Mouse (Mus musculus): ENCODE measurements around the gene Sufu. TPM values are rescaled to one million over a fixed set of nuclear protein-coding genes. Genes with fewer than 3 reads are reported as not detected.

Sufu gene
- polyA plus RNA-seq, 2 experiments, result 30.6 to 35.5 TPM

DNA sequence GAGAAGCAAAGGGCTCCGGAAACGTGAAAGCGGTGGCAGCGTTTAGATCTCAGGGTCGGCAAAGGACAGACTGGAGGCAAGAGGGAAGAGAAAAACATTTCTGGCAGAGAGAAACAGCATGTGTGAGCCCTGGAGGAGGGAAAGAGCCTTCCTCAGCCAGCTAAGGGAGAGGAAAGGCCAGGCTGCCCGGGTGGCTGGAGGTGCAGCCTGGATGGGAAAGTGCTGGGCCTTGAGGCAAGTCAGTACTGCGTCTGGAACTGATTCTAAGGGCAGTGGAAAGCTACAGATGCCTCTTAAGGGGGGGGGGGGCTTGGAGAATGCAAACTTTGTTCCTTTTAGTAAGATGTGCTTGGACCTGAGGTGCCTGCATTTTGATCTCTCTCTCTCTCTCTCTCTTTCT is 37.0 kb downstream of the Sufu start:
- Histone ChIP-seq H3K4me1 (ENCODE audit: control insufficient read depth, insufficient read depth, low read length) (no peaks in the 10 kb centered on the region), H3K27me3 (ENCODE audit: control insufficient read depth, insufficient read depth, low read length) (no peaks in the 10 kb centered on the region), H3K9me3 (ENCODE audit: control insufficient read depth, low read length) (no peaks in the 10 kb centered on the region), H3K36me3 (ENCODE audit: control insufficient read depth, insufficient read depth, low read length) (no peaks in the 10 kb centered on the region; the same call in none of the 2 replicates), H3K27ac (replicated peaks; ENCODE audit: low read depth, low read length) (no peak overlapping the region), H3K4me3 (replicated peaks; ENCODE audit: low read length) (no peak overlapping the region), H3K9ac (ENCODE audit: low read depth, low read length, severe bottlenecking) (no peak overlapping the region), H3K4me2 (replicated peaks; ENCODE audit: low read depth, low read length, severe bottlenecking) (no peak overlapping the region)
- TF ChIP-seq POLR2A (IDR thresholded peaks at IDR 0.05; ENCODE audit: borderline replicate concordance, extremely low read depth, insufficient read depth, insufficient read length), result no peak
- WGBS, result 54% methylated on average over 7 of the region's 7 CpGs
- DNase-seq (ENCODE audit: low spot score), result no peak
- no peak for ATAC-seq (ENCODE audit: low FRiP score, low read depth)

DNA sequence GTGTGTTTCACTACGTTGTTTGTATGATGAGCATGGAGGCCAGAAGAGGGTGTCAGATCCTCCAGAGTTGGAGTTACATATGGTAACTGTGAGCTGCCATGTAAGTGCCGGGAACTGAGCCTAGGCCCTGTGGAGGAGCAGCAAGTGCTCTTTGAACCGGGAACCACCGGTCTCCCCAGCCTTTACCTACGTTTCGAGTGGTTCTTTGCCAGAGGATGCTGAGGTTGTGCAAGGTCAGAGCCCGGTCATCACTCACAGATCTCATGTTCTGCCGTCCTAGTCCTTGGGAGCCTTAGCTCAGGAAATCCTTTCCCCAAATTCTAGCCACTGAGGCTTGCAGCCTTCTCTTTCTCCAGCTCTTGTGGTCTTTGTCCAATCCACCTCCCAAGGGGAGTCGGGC is 37.5 kb downstream of the Sufu start:
- Histone ChIP-seq H3K27ac (replicated peaks; ENCODE audit: low read depth, low read length) (no peak overlapping the region), H3K4me3 (replicated peaks; ENCODE audit: low read length) (no peak overlapping the region), H3K9me3 (ENCODE audit: control insufficient read depth, low read length) (no peaks in the 10 kb centered on the region), H3K9ac (ENCODE audit: low read depth, low read length, severe bottlenecking) (no peak overlapping the region), H3K27me3 (ENCODE audit: control insufficient read depth, insufficient read depth, low read length) (no peaks in the 10 kb centered on the region), H3K4me1 (ENCODE audit: control insufficient read depth, insufficient read depth, low read length) (no peaks in the 10 kb centered on the region), H3K36me3 (ENCODE audit: control insufficient read depth, insufficient read depth, low read length) (no peaks in the 10 kb centered on the region; the same call in none of the 2 replicates), H3K4me2 (replicated peaks; ENCODE audit: low read depth, low read length, severe bottlenecking) (no peak overlapping the region)
- TF ChIP-seq POLR2A (IDR thresholded peaks at IDR 0.05; ENCODE audit: borderline replicate concordance, extremely low read depth, insufficient read depth, insufficient read length), result no peak
- ATAC-seq (ENCODE audit: low FRiP score, low read depth) (no peak), DNase-seq (ENCODE audit: low spot score) (no peak)
- 65% methylated on average over 9 of the region's 9 CpGs for WGBS

GRCm38 (mm10) chr19:46434591-46434990 is 37.9 kb downstream of the Sufu start:
- 85% methylated on average over 9 of the region's 9 CpGs for WGBS
- H3K27me3 ChIP-seq (ENCODE audit: control insufficient read depth, insufficient read depth, low read length), result no peaks in the 10 kb centered on the region

DNA sequence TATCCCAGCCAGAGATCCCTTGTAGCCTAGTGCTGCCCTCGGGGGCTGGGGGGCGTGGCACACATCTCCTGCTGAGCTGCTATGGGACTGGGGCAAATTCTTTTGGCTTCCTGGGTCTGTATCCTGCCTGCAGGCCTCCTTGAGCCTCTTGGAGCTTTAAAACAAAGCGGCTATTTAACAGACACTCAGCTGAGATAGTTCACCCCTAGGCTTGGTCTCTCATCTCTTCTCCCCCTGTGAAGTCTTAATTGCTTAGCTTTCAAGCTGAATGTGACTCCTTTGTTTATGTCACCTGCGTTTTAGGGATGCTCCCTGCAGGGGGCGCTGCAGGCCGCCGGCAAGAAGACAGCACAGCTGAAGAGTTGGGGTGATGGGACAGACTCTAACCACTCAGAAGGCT is 38.8 kb downstream of the Sufu start:
- H3K27ac ChIP-seq (replicated peaks; ENCODE audit: low read depth, low read length), result no peak overlapping the region
- H3K4me2 ChIP-seq (replicated peaks; ENCODE audit: low read depth, low read length, severe bottlenecking), result no peak overlapping the region
- no peaks in the 10 kb centered on the region for H3K9me3 ChIP-seq (ENCODE audit: control insufficient read depth, low read length)
- no peak overlapping the region for H3K4me3 ChIP-seq (replicated peaks; ENCODE audit: low read length)
- DNase-seq (ENCODE audit: low spot score), result no peak
- H3K9ac ChIP-seq (ENCODE audit: low read depth, low read length, severe bottlenecking), result no peak overlapping the region
- no peak for ATAC-seq (ENCODE audit: low FRiP score, low read depth)
- H3K27me3 ChIP-seq (ENCODE audit: control insufficient read depth, insufficient read depth, low read length), result no peaks in the 10 kb centered on the region
- no peaks in the 10 kb centered on the region; the same call in none of the 2 replicates for H3K36me3 ChIP-seq (ENCODE audit: control insufficient read depth, insufficient read depth, low read length)
- 13% methylated on average over 7 of the region's 7 CpGs for WGBS
- no peak for TF ChIP-seq POLR2A (IDR thresholded peaks at IDR 0.05; ENCODE audit: borderline replicate concordance, extremely low read depth, insufficient read depth, insufficient read length)
- no peaks in the 10 kb centered on the region for H3K4me1 ChIP-seq (ENCODE audit: control insufficient read depth, insufficient read depth, low read length)

More at GRCm38 (mm10) chr19:46434591-46434990, 37.9 kb downstream of the Sufu start:
- no peaks in the 10 kb centered on the region; the same call in none of the 2 replicates for H3K36me3 ChIP-seq (ENCODE audit: control insufficient read depth, insufficient read depth, low read length)
- ATAC-seq (ENCODE audit: low FRiP score, low read depth), result no peak
- H3K27ac ChIP-seq (replicated peaks; ENCODE audit: low read depth, low read length), result no peak overlapping the region
- H3K4me2 ChIP-seq (replicated peaks; ENCODE audit: low read depth, low read length, severe bottlenecking), result no peak overlapping the region
- H3K9ac ChIP-seq (ENCODE audit: low read depth, low read length, severe bottlenecking), result no peak overlapping the region
- H3K4me3 ChIP-seq (replicated peaks; ENCODE audit: low read length), result no peak overlapping the region
- no peaks in the 10 kb centered on the region for H3K4me1 ChIP-seq (ENCODE audit: control insufficient read depth, insufficient read depth, low read length)
- no peak for TF ChIP-seq POLR2A (IDR thresholded peaks at IDR 0.05; ENCODE audit: borderline replicate concordance, extremely low read depth, insufficient read depth, insufficient read length)
- H3K9me3 ChIP-seq (ENCODE audit: control insufficient read depth, low read length), result no peaks in the 10 kb centered on the region
- no peak for DNase-seq (ENCODE audit: low spot score)

DNA sequence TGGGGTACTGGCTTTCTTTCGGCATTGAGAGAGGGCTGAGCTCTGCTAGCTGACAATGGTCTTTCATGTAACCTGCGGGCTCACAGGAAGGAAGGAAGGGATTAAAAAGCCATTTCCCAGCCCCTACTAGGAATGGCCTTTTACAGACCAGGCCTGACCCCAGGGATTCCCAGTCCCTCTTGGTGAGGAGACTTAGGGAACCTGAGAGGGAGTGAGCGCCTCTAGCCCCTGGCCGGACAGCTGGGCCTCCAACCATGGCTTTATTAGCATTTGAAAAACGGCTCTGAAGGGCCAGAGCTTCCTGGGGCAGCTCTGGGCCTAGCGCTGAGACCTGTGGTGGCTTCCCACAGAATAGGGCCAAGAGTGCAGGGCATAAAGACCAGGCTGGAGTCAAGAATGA is 46.8 kb downstream of the Sufu start:
- no peaks in the 10 kb centered on the region for H3K9me3 ChIP-seq (ENCODE audit: control insufficient read depth, low read length)
- H3K36me3 ChIP-seq (ENCODE audit: control insufficient read depth, insufficient read depth, low read length), result no peaks in the 10 kb centered on the region; the same call in 1 of the 2 replicates
- ATAC-seq (ENCODE audit: low FRiP score, low read depth) (no peak), DNase-seq (ENCODE audit: low spot score) (no peak)
- no peak for TF ChIP-seq POLR2A (IDR thresholded peaks at IDR 0.05; ENCODE audit: borderline replicate concordance, extremely low read depth, insufficient read depth, insufficient read length)
- H3K27me3 ChIP-seq (ENCODE audit: control insufficient read depth, insufficient read depth, low read length), result no peaks in the 10 kb centered on the region
- H3K4me3 ChIP-seq (replicated peaks; ENCODE audit: low read length), result no peak overlapping the region
- peaks cover 20% of the 10 kb centered on the region for H3K4me1 ChIP-seq (ENCODE audit: control insufficient read depth, insufficient read depth, low read length)
- H3K9ac ChIP-seq (ENCODE audit: low read depth, low read length, severe bottlenecking), result no peak overlapping the region
- no peak overlapping the region for H3K4me2 ChIP-seq (replicated peaks; ENCODE audit: low read depth, low read length, severe bottlenecking)
- WGBS, result 27% methylated on average over 6 of the region's 6 CpGs
- H3K27ac ChIP-seq (replicated peaks; ENCODE audit: low read depth, low read length), result peak overlapping the region; percentile 65

DNA sequence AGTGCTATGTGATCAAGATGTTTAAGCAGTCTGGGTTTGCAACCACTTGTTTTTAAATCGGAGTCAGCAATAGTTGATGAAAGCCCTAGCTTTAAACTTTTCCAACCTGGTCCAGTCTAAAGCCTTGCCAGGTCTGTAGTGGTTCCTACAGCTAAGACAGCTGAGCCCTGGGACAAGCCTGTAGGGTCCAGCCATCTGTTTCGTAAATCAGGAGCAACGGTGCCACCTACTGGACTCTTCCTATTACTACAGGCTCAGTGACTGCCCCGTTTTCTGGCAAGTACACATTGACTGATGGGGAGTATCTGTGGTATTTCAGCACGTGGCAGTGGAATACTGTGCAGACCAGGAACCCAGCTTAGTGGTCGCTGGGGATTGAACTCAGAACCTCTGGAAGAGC is 47.5 kb downstream of the Sufu start:
- peak; percentile 91 for DNase-seq (ENCODE audit: low spot score)

More for the DNA sequence above, 47.5 kb downstream of the Sufu start:
- no peak overlapping the region for H3K4me2 ChIP-seq (replicated peaks; ENCODE audit: low read depth, low read length, severe bottlenecking)
- no peaks in the 10 kb centered on the region for H3K36me3 ChIP-seq (ENCODE audit: control insufficient read depth, insufficient read depth, low read length)
- no peaks in the 10 kb centered on the region for H3K27me3 ChIP-seq (ENCODE audit: control insufficient read depth, insufficient read depth, low read length)
- peak; percentile 76 for ATAC-seq (ENCODE audit: low FRiP score, low read depth)
- peaks cover 23% of the 10 kb centered on the region for H3K4me1 ChIP-seq (ENCODE audit: control insufficient read depth, insufficient read depth, low read length)
- peak overlapping the region; percentile 65; the same call in 1 of the 2 replicates for H3K27ac ChIP-seq (replicated peaks; ENCODE audit: low read depth, low read length)
- no peaks in the 10 kb centered on the region for H3K9me3 ChIP-seq (ENCODE audit: control insufficient read depth, low read length)
- no peak for TF ChIP-seq POLR2A (IDR thresholded peaks at IDR 0.05; ENCODE audit: borderline replicate concordance, extremely low read depth, insufficient read depth, insufficient read length)
- 6% methylated on average over 6 of the region's 6 CpGs for WGBS
- no peak overlapping the region for H3K9ac ChIP-seq (ENCODE audit: low read depth, low read length, severe bottlenecking)
- H3K4me3 ChIP-seq (replicated peaks; ENCODE audit: low read length), result no peak overlapping the region
